Mouse (Mus musculus): ENCODE results near the gene Tex11.

- TF ChIP-seq CTCF (IDR thresholded peaks at IDR 0.05; ENCODE audit: low read depth) (no peak), EP300 (IDR thresholded peaks at IDR 0.05; ENCODE audit: low read depth) (no peak)
Measured at GRCm38 (mm10) chrX:100825557-100825956, 233.9 kb downstream of the Tex11 start.
